Mouse (Mus musculus) liver, postnatal 0 days (tissue): ENCODE data around the gene Tmem63c.

Source experiments
- CTCF ChIP-seq: sonication (generic); IDR thresholded peaks from 2 replicates; pipeline ENCODE4 v1.5.1; 2016; ENCODE audit warnings: antibody characterized with exemption, low read depth
- EP300 ChIP-seq: IDR thresholded peaks from 2 replicates; pipeline ENCODE4 v1.6.1; 2016; ENCODE audit warnings: antibody characterized with exemption, low read depth, mild to moderate bottlenecking

DNA sequence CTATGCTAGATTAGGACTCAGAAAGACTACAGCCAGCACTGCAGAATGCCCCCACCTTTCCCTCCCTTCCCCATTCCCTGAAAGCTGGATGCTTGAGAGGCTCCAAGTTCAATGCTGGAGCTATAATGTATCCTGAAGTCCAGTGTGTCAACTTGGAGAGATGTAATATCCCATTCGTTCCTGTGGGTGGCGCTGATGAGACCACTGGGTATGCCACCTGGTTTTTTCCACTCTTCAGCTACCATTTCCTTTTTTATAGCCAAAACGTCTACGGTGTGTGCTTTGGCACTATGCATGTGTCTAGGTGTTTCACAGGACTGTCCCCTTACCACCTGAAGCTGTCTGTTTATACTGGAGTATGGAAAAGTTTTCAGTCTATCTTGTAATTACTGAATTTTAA lies 67.2 kb downstream of the Tmem63c start:
- TF ChIP-seq EP300 (no peak), CTCF (peak; percentile 50)
